ENCODE assay signal across 32 mouse cellular contexts in the genomic region with DNA sequence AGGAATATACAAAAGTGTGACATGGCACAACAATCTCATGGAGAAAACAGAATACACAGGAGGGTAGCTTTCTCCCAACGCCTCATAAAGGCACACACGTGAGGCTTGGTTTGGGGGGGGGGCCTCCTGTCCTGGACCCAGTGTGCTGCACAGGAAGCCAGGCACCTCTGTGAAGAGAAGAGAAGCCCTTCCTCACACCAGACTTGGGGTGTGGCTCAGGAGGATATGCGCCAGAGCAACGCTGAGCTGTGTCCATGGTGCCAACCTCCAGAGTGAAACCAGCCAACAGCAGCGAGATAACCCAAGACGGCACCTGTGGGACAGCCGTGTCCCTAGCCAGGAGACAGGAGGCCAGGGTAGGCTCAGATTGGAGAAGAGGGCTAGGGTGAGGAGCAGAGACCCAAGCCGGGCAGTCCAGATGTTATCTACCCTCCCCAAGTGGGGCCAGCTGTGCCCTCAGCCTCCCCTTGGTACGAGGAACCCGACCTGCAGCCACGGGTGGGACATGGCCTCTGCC. TPM values are rescaled to one million over a fixed set of nuclear protein-coding genes. Genes with fewer than 3 reads are reported as not detected.
DNase-seq lines count a peak whose midpoint lies in the region; ATAC-seq lines count a peak whose summit lies in the region.
"Had no signal": no experiment of that assay in that cellular context is flagged by ENCODE, and none has a peak within 500 bp of the region (broad histone marks: within the 10 kb centered on the region; RNA-seq: fewer than 3 reads in every experiment).

No protein-coding gene starts in this region.

- no peaks in the 10 kb centered on the region for H3K36me3 ChIP-seq in limb, embryonic 11.5 days (ENCODE audit: control insufficient read depth, insufficient read depth, low read length)
- H3K36me3 ChIP-seq: forebrain, embryonic 15.5 days; heart, embryonic 10.5 days; heart, embryonic 15.5 days; hindbrain, embryonic 12.5 days; intestine, embryonic 15.5 days; neural tube, embryonic 12.5 days had no signal

- no peak overlapping the region for H3K9ac ChIP-seq in limb, embryonic 11.5 days (ENCODE audit: low read length)
- H3K9ac ChIP-seq: forebrain, embryonic 15.5 days; heart, embryonic 15.5 days; hindbrain, embryonic 12.5 days; intestine, embryonic 15.5 days; liver, embryonic 13.5 days; lung, embryonic 14.5 days; neural tube, embryonic 12.5 days had no signal

- no peaks in the 10 kb centered on the region for H3K27me3 ChIP-seq in limb, embryonic 11.5 days (ENCODE audit: control insufficient read depth, insufficient read depth, low read length)
- H3K27me3 ChIP-seq: CH12.LX; forebrain, embryonic 15.5 days; heart, embryonic 15.5 days; hindbrain, embryonic 12.5 days; intestine, embryonic 15.5 days; liver, embryonic 13.5 days; neural tube, embryonic 12.5 days had no signal

- no peak overlapping the region for H3K4me3 ChIP-seq in limb, embryonic 11.5 days (ENCODE audit: low read depth, low read length)
- H3K4me3 ChIP-seq: forebrain, embryonic 15.5 days; heart, embryonic 10.5 days; heart, embryonic 15.5 days; hindbrain, embryonic 12.5 days; intestine, embryonic 15.5 days; layer of hippocampus, adult 2 months; liver, embryonic 13.5 days; neural tube, embryonic 12.5 days had no signal

- peaks cover 8% of the 10 kb centered on the region for H3K4me1 ChIP-seq in limb, embryonic 11.5 days (ENCODE audit: control insufficient read depth, insufficient read depth, low read length)

- H3K4me2 ChIP-seq in limb, embryonic 11.5 days (ENCODE audit: low read depth, severe bottlenecking) = no peak overlapping the region
- H3K4me2 ChIP-seq: forebrain, embryonic 15.5 days; heart, embryonic 15.5 days; hindbrain, embryonic 12.5 days; intestine, embryonic 15.5 days; midbrain, embryonic 11.5 days; neural tube, embryonic 12.5 days had no signal

- H3K9me3 ChIP-seq in limb, embryonic 11.5 days (ENCODE audit: control insufficient read depth, low read length) = no peaks in the 10 kb centered on the region
- H3K9me3 ChIP-seq: forebrain, embryonic 15.5 days; heart, embryonic 10.5 days; heart, embryonic 15.5 days; hindbrain, embryonic 12.5 days; intestine, embryonic 15.5 days; liver, embryonic 13.5 days; neural tube, embryonic 12.5 days had no signal

- ATAC-seq in limb, embryonic 11.5 days (ENCODE audit: insufficient number of reproducible peaks, low FRiP score, low TSS enrichment, low read depth) = peak; percentile 27; the same call in 1 of the 2 replicates
- ATAC-seq: activated CD4-positive, CD25-positive, alpha-beta regulatory T cell, adult 4 months; hindbrain, postnatal 0 days had no signal

- H3K27ac ChIP-seq in limb, embryonic 11.5 days (replicated peaks; ENCODE audit: low read depth, low read length) = no peak overlapping the region
- H3K27ac ChIP-seq: forebrain, embryonic 15.5 days; heart, embryonic 10.5 days; heart, embryonic 15.5 days; hindbrain, embryonic 12.5 days; hindbrain, postnatal 0 days; intestine, embryonic 15.5 days; layer of hippocampus, adult 2 months; liver, embryonic 13.5 days; neural tube, embryonic 12.5 days; stomach, postnatal 0 days had no signal

- intact Hi-C loops in heart, postnatal 14 days (cut with DNase I) = no loop called here

- 89% methylated on average over 11 of the region's 11 CpGs for WGBS in limb, embryonic 11.5 days

- DNase-seq in heart, adult 11 months = peak; percentile 91
- no peak for DNase-seq in heart, postnatal 14 days
- peak; percentile 24 for DNase-seq in thymus, postnatal 14 days
- no peak for DNase-seq in thymus, postnatal 10 days (ENCODE audit: low spot score in 2 of 2)
- DNase-seq in limb, embryonic 11.5 days (ENCODE audit: low spot score) = no peak
- no peak for DNase-seq in cerebellum, postnatal 14 days
- DNase-seq in cerebellum, adult 9-10 months = no peak
- DNase-seq: adrenal gland, adult 2 months; adrenal gland, postnatal 36 days; cerebellum, adult 2 months; cerebellum, postnatal 36 days; gastrocnemius, postnatal 10 days; heart, postnatal 36 days; kidney, adult 2 months; kidney, postnatal 36 days; liver, embryonic 13.5 days; lung, embryonic 14.5 days; lung, postnatal 14 days; right cerebral cortex, adult 18-20 months; thymus, adult 18-20 months had no signal

RNA-seq across cellular contexts. Expression of a gene that starts 12.8 kb away (rescaled TPM):
- 10 to 100 TPM; 28.2 to 28.3 TPM for total RNA-seq in heart, postnatal 14 days (2021)
- polyA plus RNA-seq in limb, embryonic 11.5 days (2014; fragmentation: Nextera tagmentation; extraction: Ambion mirVana) = 11.8 and 14.8 TPM in 2 replicates

RNA-seq across cellular contexts. Expression of a gene that starts 28.8 kb away (rescaled TPM):
- total RNA-seq in heart, postnatal 14 days (2021) = 100 to 1,000 TPM; 256 to 300 TPM
- polyA plus RNA-seq in limb, embryonic 11.5 days (2014; fragmentation: Nextera tagmentation; extraction: Ambion mirVana) = 10.6 and 12.3 TPM in 2 replicates

Comparison
In these comparisons a context has a peak if more than half of its experiments do, and no peak if none do; other contexts are left out.
1. DNase-seq: peak in heart, adult 11 months (single experiment) and thymus, postnatal 14 days (single experiment); none in heart, postnatal 14 days (0 of 2), thymus, postnatal 10 days (0 of 2), limb, embryonic 11.5 days (single experiment), cerebellum, postnatal 14 days (0 of 2) and cerebellum, adult 9-10 months (single experiment).